Mouse (Mus musculus) cerebellum, postnatal 36 days (tissue): ENCODE results near the gene Kif1b.

Experiments used
- DNase-seq, 2 experiments: peaks; one replicate each; pipeline ENCODE4 v3.0.0; 2021 to 2022; ENCODE audit warnings: mixed read lengths in 2 of 2

Kif1b gene

DNA sequence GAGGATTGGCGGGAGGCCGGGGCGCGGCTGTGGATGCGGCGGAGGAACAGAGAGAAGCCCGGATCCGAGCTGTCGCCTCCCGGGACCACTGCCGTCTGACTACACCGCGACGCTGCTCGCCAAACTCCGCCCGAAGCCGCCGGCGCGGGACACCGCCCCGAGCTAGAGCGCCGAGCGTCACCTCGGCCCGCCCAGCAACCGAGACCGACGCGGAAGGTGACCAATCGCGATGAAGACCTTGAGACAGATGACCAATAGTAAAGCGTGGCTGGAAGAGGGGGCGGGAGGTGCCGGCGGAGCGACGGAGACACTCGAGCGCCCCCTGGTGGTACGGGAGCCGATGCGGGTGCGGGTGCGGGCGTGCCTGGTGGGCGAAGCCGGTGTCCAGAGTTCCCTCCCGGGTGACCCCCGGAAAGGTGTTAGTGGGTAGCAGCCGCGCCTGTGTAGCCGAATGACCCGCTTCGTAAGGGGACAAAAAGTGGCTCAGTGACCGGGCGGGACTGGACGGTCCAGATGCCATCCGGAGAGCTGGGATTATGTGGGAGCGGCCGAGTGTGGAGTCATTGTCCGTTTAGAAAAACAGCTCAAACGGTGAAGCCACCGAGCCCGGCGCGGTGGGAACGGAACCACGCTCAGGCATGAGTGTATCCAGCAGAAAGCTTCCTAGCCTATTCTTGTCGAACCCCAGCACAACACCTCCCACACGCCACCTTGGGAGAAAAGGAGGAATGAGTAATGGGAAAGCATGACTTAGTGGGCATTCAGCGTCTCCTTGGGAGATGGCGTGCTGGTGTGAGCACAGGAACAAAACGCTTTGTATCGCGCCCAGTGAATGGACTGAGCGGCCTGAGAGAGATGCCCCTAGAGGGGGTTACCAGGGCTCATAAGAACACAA is at the start of gene Kif1b:
Kif1b (minus strand) TSS at position 98 of the 895 bp plus-strand sequence.
- DNase-seq, result peak; percentile 99 to 100

DNA sequence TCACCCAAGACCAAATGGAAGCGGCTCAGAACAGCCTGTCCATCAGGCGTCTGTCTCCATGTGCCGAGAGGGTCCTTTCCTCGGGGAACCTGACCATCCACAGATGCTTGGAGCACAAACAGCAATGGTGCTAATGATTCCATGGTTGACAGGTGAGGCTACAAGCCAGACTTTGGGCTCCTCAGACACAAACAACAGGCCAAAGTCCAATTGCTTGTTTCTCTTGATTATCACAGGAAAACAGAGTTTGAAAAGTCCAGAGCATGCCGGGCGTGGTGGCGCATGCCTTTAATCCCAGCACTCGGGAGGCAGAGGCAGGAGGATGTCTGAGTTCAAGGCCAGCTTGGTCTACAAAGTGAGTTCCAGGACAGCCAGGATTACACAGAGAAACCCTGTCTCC is 47.2 kb upstream of the Kif1b start:
- DNase-seq, result no peak

DNA sequence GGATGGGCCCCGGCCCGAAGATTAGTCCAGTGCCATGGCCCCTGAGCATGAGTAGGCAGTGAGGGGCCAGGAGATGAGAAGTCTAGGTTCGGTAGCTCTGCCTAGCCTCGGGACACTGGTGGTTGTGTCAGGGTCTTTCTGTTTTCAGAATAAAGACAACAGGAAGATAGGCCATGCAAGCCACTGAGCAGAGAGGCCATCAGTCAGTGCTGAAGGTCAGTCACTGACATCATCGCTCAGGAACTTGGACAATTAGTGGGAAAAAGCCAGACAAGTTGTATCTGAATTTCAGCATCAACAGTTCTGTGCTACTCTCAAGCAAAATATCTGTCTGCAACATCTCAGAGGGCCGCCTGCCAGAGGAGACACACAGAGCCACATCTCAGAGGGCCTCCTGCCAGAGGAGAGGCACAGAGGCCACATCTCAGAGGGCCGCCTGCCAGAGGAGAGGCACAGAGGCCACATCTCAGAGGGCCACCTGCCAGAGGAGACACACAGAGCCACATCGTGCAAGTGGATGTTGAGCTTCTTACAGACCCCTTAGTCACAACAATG is 44.2 kb upstream of the Kif1b start:
- DNase-seq, result no peak

DNA sequence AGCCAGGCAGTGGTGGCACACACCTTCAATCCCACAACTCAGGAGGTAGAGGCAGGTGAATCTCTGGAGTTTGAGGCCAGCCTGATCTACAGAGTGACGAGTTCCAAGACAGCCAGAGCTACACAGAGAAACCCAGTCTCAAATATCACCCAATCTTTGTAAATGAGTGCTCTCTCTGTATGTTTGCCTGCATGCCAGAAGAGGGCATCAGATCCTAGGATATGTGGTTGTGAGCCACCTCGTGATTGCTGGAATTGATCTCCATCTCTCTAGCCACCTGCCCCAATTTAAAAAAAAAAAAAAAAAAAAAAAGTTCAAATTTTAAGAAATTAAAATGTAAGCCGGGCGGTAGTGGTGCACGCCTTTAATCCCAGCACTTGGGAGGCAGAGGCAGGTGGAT is 41.5 kb upstream of the Kif1b start:
- DNase-seq, result no peak

DNA sequence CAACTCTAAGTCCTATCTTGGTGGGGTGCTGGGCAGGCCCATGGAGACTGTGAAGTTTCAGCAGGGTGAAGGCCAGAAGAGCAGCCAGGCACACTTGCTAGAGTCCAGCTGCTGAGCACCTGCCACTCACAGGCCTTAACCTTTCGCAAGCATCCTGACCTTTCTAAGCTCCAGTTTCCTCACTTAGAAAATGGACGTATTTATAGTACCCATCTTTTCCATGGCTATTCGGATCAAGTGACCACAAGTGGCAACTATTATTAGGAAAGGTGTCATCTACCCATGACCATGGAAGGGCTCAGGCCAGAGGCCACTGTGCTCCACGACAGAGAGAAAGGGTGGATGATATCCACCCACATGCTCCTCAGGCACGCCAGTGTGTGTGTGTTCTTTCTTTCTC is 38.4 kb upstream of the Kif1b start:
- DNase-seq, result no peak

DNA sequence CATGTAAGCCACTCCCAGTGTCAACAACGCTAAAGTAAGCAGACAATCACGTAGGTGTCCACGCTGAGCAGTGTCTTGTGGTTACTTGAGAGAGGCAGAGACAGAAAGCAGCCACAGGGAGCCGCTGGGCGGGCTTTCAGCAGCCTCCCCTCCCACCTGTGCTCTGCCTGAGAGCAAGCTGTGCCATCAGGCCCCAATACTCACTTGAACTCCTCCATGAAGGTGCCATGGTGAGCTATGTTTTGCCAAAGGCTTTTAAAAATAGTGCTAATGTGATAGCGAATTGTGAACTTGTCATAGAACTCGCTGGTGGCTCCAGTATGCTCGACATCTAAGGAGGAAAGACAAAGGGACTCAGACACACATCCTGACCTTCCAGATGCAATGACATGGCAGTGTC is 36.8 kb upstream of the Kif1b start:
- no peak for DNase-seq

DNA sequence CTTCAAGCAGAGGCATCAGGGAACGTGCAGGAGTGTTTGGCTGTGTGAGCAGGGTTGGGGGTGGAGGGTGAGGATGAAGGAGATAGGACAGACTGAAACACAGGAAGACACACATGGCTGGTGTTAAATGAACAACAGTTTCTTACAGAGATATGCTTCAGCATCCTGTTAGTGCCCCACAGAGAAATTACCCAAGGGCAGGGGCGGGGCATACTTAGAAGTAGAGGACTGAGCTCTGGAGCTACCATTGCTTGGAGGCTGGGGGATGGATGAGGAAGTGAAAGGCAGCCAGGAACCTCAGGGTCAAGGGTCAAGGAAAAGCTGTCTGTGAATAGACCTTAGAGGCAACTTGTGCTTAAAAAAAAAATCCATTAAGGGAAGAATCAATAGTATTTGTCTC is 33.2 kb upstream of the Kif1b start:
- no peak for DNase-seq

DNA sequence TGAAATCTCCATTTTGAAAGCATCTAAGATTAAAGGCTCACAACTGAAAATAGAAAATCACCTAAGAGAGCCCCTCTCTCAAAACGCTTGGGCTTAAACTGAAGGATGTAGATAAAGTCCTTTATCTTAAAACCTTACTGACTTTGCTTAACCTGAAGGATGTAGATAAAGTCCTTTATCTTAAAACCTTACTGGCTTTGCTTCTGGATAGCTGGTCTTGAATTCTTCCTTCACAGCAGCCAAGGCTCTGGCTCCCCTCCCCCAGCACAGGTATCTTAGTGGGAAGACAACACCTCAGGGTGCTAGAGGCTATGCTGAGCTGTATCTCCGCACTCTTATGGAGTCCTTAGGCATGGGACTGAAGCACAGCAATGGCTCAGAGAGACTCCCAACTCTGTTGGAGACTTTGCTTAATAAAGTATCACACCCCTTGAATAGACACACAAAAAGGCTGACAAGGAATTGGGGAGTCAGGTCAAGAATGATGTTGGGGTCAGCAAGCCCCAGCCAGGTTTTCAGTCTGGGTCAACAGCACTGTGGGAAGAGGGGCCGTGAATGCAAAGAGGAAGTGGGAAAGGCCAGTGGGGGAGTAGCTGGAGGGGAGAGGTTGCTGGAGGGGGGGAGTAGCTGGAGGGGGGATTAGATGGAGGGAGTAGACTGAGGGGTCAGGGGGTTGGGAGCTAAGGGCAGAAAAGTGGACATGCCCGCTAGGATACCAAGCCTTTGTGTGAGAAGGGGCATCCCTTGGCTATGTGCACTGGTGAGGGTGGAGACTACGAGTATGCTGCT is 32.1 kb upstream of the Kif1b start:
- no peak for DNase-seq

DNA sequence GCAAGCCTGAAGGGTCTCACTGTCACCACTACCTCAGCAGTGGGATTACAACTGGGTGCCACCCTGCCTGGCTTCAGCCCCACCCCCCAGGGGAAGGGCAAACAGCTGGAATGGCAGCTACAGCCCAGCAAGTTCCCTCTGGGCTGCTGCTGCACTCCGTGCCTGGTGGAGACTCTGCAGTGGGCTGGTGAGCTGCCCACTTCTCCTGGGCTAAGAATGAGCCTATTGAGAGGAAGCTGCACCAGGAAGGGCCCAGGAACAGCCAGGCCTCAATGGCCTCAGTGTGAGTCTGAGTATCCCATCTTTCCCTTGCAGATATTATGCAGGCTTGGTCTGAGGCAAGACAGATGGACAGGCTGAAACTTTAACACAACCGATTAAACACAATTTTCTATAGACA is 30.6 kb upstream of the Kif1b start:
- no peak for DNase-seq

DNA sequence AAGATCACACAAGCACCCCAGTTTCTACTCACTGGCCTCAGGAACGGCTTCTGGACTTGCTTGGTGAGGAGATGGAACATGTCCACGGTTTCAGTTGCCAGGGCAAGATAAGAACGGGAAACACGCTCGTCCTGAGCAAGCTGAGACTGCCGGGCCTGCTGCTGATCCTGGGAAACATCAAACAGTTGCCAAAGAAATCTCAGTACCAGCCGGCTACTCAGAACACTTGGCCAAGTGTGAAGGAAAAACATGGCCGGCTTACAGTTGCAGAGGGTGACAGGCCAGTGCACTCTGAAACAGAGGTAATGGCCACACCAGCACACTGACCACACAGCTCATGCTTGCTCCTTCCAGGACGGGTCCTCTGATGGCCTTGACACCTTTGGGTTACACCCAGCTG is 29.9 kb upstream of the Kif1b start:
- DNase-seq, result peak; percentile 36 to 37

DNA sequence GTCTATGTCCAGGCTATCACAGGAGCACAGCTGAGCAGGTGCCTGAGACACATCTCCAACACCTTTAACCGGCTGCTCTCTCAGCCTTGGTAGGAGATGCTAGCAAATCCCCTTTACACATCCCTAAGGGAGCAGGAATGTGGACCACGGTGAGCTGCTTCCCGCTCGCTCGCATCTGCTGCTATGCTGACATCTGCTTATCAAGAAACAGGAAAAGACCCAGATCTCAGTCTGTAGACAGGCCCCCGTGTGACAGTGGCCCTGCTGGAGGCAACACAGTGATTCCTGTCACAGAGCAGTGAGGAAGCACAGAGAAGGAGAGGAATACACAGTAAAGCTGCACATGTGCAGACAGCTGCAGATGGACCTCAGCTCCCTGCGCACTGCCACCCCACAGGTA is 28.8 kb upstream of the Kif1b start:
- no peak for DNase-seq

DNA sequence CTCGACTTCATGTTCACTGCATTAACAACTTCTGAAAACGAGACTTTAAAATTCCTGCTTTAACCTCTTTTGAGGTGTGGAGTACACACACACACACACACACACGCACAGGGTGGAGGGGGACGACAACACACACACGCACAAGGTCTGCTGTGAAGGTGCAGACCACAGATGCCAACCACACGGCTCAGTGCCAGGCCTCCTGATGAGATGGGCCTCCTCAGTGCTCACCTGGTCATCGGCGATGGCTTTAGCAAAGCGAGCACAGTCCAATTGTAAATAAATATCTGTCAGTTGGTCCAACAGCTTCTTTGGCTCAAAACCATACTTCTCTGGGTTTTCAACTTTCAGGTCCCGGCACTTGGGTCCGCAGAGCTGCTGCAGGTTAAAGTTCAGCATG is 27.4 kb upstream of the Kif1b start:
- DNase-seq, result peak; percentile 72 to 82

DNA sequence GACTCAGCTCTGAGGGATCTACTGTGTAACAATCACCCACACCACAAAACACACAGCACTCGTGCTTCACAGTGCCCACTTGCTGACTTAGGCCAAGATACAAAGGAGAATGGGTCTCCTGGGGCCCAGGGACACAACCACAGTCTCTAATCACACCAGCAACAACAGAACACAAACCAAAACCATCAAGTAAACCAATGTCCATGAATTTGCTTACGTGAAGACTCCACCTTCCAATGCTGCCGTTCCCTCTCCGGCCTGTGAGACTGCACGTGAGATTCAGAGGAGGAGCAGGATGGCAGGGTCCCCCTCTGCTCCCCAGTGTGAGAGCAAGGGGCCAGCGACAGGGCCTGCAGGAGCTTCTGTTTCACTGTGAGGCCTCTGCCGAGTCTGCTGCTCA is 25.2 kb upstream of the Kif1b start:
- no peak for DNase-seq

DNA sequence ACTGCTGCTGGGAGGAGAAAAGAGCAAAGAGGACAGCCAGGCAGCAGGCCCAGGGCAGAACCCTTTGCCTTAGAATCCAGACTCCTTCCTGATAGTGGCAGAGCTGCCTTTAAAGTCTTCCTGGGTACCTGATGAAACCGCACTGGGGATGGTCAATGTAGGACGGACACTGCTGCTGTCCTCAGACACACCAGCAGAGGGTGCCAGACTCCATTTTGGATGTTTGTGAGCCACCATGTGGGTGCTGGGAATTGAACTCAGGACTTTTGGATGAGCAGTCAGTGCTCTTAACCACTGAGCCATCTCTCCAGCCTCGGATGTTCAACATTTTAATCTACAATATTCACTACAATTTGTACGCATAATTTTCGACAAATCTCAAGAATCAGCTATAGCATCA is 23.0 kb upstream of the Kif1b start:
- DNase-seq, result no peak

DNA sequence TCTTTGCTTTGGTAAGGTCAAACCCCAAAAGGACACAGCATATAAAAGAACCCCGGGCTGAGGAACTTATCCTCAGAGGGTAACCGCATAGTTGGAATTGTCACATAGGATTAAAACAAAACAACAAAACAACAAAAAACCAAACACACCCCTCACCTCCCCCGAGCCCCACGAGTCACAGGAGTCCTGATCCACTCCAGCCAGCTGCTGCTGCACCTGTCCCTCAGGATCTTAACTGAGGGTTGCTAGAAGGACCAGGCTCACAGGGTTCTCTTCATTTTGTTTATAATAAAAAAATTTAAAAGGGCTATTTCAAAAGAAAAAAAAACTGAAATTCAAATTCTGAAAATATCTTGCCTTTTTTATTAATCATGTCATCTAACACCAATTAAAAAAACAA is 21.2 kb upstream of the Kif1b start:
- DNase-seq, result no peak

DNA sequence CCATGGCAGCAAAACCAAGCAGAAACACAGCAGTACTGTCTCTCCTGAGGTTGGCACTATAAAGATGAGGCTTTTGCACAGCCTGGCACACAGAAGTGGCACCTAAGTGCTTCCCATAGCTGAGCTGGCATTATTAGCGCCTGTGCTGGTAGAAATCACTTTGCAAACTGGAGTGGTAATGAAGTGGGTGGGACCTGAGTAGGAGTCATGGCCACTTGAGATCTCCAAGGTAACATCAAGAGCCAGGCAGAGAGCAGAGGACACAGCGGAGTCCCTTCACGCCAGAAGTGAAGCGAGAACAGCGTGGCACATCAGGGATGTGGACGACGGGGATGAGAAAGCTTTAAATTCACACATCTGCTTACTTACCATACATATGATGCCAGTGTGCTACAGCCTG is 19.8 kb upstream of the Kif1b start:
- no peak for DNase-seq

DNA sequence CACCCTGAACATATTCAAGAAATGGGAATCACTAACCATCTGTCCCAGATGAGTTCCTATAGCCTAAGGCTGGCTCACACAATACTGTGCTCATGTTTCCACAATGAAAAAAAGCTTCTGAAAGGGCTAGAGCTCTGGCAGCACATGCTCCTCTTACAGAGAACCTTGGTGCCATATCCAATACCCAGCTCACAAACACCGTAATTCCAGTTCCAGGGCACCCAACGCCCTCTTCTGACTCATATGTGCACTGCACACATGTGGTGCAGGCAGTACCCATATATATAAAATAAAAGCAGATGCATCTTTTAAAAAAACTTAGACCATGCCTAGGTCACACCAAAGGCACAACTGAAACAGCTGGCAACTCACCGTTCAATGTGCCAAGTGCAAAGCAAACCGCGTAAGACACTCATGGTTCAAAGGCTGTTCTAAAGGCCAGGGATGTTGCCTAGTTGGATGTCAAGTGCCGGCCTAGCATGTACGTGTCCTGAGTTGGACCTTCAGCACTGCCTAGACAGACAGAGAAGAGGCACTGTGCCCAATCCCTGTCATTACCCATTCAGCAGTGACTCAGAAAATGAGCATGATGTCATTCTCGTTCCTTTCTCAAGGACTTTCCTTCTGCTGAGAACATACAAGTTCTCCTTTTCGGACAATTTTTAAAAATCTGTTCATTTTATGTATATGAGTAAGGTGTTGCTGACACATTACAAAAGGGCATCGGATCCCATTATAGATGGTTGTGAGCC is 18.1 kb upstream of the Kif1b start:
- no peak for DNase-seq

DNA sequence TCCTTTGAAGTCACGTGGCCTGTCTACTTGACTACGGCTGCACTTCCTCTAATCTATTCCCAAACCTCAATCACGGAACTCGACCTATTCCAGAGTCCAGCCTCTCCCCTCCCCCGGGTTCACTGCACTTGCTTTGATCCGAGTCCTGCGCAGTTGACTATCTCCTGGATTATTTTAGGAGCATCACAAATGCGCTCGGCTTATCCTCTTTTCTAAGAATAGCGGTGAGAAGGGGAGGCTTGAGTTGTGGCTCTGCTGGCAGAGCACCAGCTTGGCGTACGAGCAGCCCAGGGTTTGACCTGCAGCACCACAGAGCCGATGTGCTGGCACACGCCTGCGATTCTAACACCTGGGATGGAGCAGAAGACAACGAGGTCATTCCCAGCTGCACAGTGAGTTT is 16.2 kb upstream of the Kif1b start:
- DNase-seq, result no peak

DNA sequence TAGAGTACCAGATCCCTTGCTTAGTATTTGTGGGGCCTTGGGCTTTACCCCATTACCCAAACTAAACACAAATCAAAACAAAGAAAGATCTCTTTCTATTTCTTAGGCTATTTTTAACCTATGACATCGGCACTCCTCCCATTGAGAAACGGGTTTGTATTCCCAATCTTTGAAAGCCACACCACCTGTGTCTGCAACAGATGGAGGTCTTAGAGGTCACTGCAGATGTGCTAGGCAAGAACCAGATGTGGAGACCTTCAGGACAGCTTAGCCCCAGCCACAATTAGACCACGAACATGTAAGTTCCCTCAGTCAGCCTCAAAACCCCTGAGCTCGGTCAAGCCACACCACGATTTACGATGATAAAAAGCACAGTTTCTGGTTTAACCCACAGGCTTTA is 15.2 kb upstream of the Kif1b start:
- no peak for DNase-seq

DNA sequence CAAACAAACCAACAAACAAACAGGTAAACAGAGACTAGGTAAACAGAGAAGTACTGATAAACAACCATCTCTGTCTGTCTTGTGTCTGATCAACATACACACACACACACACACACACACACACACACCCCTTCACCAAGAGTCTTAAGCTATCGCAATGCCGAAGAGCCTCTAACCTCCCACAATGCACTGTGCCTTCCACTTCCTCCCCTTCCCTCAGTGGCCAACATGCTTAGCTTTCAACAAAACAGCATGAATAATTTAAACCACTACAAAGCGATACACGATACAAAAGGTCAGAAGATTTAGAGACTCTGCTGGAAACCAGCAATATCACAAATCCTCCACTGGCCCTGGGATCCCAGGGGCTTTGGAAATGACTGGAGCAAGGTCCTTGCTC is 14.8 kb upstream of the Kif1b start:
- no peak for DNase-seq

DNA sequence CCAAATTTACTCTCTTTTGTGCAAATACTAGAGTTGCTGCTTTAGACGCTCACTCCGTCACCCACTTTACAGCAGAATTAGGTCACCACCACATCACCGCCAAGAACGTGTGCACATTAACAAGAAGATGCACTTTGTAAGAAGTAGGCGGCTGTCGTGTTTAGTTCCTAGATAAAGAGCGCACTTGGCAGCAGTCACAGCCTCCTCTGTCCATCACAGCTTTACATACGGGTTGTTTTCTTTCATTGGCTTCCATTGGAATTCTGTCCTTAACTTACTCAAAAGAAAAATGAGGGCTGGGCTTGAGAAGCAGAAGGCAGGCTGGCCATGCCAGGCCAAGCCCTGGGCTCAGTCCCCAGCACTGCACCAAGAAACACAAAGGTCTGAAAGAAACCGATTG is 11.6 kb upstream of the Kif1b start:
- DNase-seq, result no peak

DNA sequence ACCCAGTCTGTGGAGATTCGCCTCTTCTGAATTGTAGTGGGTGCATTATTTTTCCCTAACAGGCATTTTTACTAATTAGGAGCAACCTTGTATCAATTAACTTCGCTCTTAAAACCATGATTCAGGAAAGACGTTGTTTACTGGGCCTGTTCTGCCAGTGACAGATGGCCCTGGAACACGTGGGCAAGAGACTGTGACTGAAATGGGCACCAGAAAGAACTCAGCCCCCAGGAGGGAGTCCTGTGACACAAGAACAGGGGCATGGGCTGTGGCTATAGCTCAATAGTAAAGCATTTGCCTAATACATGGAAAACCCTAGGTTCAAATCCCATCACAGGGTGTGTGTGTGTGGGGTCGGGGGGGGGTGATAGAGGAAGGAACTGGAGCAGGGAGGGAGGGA is 9.9 kb upstream of the Kif1b start:
- peak; percentile 86 to 89 for DNase-seq

DNA sequence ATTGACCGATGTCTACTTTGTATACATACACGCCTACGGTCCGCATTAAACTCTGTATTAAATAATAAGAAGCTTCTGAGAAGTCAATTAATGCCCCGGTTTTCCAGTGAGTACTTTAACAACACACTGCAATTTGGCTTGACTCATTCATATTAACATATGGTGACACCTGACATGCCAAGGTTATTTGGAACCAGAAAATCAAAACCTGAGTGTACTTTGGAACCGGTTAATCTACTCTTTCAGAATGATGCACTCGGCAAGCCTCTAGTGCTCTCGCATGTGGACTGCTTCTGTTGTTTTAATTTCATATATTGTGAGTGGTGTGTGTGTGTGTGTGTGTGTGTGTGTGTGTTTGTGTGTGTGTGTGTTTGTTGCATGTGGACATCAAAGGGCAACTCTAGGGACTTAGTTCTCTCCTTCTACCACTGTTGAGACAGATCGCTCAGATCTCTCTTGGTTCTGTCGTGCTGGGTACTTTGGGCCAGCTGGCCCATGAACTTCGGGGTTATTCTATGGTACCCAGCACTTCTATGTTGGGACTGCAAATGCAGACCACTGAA is 6.9 kb upstream of the Kif1b start:
- peak in 1 of 2 experiments; percentile 39 for DNase-seq
